Mouse (Mus musculus) liver, embryonic 11.5 days (tissue): ENCODE results near the gene Olfr524. TPM values are rescaled to one million over a fixed set of nuclear protein-coding genes. Genes with fewer than 3 reads are reported as not detected.

Source experiments
- ATAC-seq: fragments of 200-750 bp; cut with Nextera tagmentation; replicated peaks from 2 replicates; pipeline ENCODE4 v1.8.0; 2017; ENCODE audit warnings: moderate number of reproducible peaks, mild to moderate bottlenecking, moderate TSS enrichment, moderate library complexity; ENCODE audit not compliant: low FRiP score
- DNase-seq: peaks from one replicate; pipeline ENCODE4 v3.0.0-alpha.2; 2017; ENCODE audit warnings: low spot score
- H3K27ac ChIP-seq: fragments of 300-500 bp; sonication (generic); 2 replicates; pipeline ENCODE4 v1.5.1; 2014; ENCODE audit warnings: mild to moderate bottlenecking, low read depth, low read length, control low read depth
- H3K27me3 ChIP-seq: fragments of 300-500 bp; sonication (generic); replicated peaks from 2 replicates; pipeline ENCODE4 v1.6.1; 2014; ENCODE audit warnings: low read length, mixed read lengths; ENCODE audit not compliant: control insufficient read depth, insufficient read depth
- H3K36me3 ChIP-seq: fragments of 300-500 bp; sonication (generic); 2 replicates; pipeline ENCODE4 v1.6.1; 2014; ENCODE audit warnings: mild to moderate bottlenecking, low read length, moderate library complexity, mixed read lengths; ENCODE audit not compliant: control insufficient read depth, insufficient read depth
- H3K4me1 ChIP-seq: fragments of 300-500 bp; sonication (generic); replicated peaks from 2 replicates; pipeline ENCODE4 v1.6.1; 2014; ENCODE audit warnings: low read length, mixed read lengths; ENCODE audit not compliant: control insufficient read depth, insufficient read depth
- H3K4me2 ChIP-seq: fragments of 300-500 bp; sonication (generic); 2 replicates; pipeline ENCODE4 v1.6.1; 2014; ENCODE audit warnings: mild to moderate bottlenecking, control low read depth, moderate library complexity
- H3K4me3 ChIP-seq: fragments of 300-500 bp; sonication (generic); 2 replicates; pipeline ENCODE4 v1.5.1; 2014; ENCODE audit warnings: low read depth, low read length, control low read depth
- H3K9ac ChIP-seq: fragments of 300-500 bp; sonication (generic); 2 replicates; pipeline ENCODE4 v1.6.1; 2014; ENCODE audit warnings: low read depth, low read length, control low read depth
- H3K9me3 ChIP-seq: fragments of 300-500 bp; sonication (generic); 2 replicates; pipeline ENCODE4 v1.6.1; 2016; ENCODE audit warnings: low read length, inconsistent platforms, mixed read lengths; ENCODE audit not compliant: control insufficient read depth
- WGBS: fragments of 180-500 bp; shearing (Covaris S2); extraction: QIAGEN DNeasy Blood & Tissue Kit; methylation state at CpG from one replicate; pipeline ENCODE4 v1.1.7; 2014; 5-methylcytosine and 5-hydroxymethylcytosine counted together
- polyA plus RNA-seq: library from polyadenylated mRNA; unstranded; fragments of >200 nt; fragmentation: Nextera tagmentation; extraction: Ambion mirVana; gene quantifications from 2 replicates; pipeline ENCODE4 v1.2.1, GENCODE M21; 2014

Gene Olfr524
- polyA plus RNA-seq, 1 experiment from 2014 or later: not detected

- DNase-seq (no peak), ATAC-seq (peak; percentile 41; the same call in 1 of the 2 replicates)
- Histone ChIP-seq H3K27me3 (no peaks in the 10 kb centered on the region), H3K9ac (no peak within 1 kb of the TSS), H3K27ac (no peak within 1 kb of the TSS), H3K4me1 (no peaks in the 10 kb centered on the region), H3K4me2 (no peak within 1 kb of the TSS), H3K4me3 (no peak within 1 kb of the TSS), H3K9me3 (no peaks in the 10 kb centered on the region), H3K36me3 (no peaks in the 10 kb centered on the region)
- WGBS: 79% methylated on average over 2 of the region's 2 CpGs
Observed at GRCm38 (mm10) chr7:140217967-140218366, 12.2 kb upstream of the Olfr524 start, which contains the start of gene Cd163l1. Cd163l1 (plus strand) TSS chr7:140218267.

GRCm38 (mm10) chr7:140213841-140214240, 8.1 kb upstream of the Olfr524 start:
- H3K27ac ChIP-seq: no peak overlapping the region
- no peak overlapping the region for H3K9ac ChIP-seq
- ATAC-seq (no peak), DNase-seq (no peak)
- no peaks in the 10 kb centered on the region for H3K36me3 ChIP-seq
- H3K4me3 ChIP-seq: no peak overlapping the region
- no peaks in the 10 kb centered on the region for H3K9me3 ChIP-seq
- H3K4me1 ChIP-seq: no peaks in the 10 kb centered on the region
- H3K4me2 ChIP-seq: no peak overlapping the region
- 79% methylated on average over 5 of the region's 5 CpGs for WGBS
- no peaks in the 10 kb centered on the region for H3K27me3 ChIP-seq

GRCm38 (mm10) chr7:140208677-140209076, 2.9 kb upstream of the Olfr524 start:
- Histone ChIP-seq H3K4me2 (no peak overlapping the region), H3K36me3 (no peaks in the 10 kb centered on the region), H3K27ac (no peak overlapping the region), H3K9ac (no peak overlapping the region), H3K4me3 (no peak overlapping the region), H3K9me3 (no peaks in the 10 kb centered on the region), H3K4me1 (no peaks in the 10 kb centered on the region; the same call in 1 of the 2 replicates), H3K27me3 (no peaks in the 10 kb centered on the region)
- no peak for DNase-seq
- 76% methylated on average over 3 of the region's 3 CpGs for WGBS
- no peak for ATAC-seq

DNA sequence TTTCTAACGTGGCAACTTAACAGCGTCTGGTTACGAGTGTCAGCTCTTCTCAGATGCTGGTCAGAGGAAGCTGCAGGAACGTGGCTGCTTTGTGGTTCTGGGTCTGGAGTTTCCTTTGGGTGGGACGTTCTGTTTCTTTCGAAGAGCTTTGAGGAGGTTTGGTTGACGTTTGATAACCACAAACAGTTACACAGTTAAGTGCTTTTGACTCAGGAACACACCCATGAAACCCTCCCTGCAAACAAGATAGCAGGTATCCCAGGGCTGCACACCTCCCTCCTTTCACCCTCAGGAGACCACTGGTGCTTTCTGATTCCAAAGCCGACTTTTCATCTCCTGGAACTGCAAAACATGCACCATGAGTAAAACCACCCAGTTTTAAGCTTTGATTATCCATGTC, 2.4 kb upstream of the Olfr524 start:
- 34% methylated on average over 8 of the region's 8 CpGs for WGBS
- peak; percentile 80 for ATAC-seq

GRCm38 (mm10) chr7:140206904-140207303, 1.1 kb upstream of the Olfr524 start:
- Histone ChIP-seq H3K27me3 (no peaks in the 10 kb centered on the region), H3K36me3 (no peaks in the 10 kb centered on the region), H3K4me2 (no peak overlapping the region), H3K27ac (no peak overlapping the region), H3K4me3 (no peak overlapping the region), H3K9me3 (no peaks in the 10 kb centered on the region), H3K4me1 (no peaks in the 10 kb centered on the region; the same call in 1 of the 2 replicates), H3K9ac (no peak overlapping the region)
- WGBS: 55% methylated on average over 3 of the region's 3 CpGs
- DNase-seq (no peak), ATAC-seq (peak; percentile 22)

More for the DNA sequence above, 2.4 kb upstream of the Olfr524 start:
- Histone ChIP-seq H3K4me3 (no peak overlapping the region), H3K9me3 (no peaks in the 10 kb centered on the region), H3K27ac (no peak overlapping the region), H3K27me3 (no peaks in the 10 kb centered on the region), H3K36me3 (no peaks in the 10 kb centered on the region), H3K9ac (no peak overlapping the region), H3K4me2 (no peak overlapping the region), H3K4me1 (no peaks in the 10 kb centered on the region; the same call in 1 of the 2 replicates)
- DNase-seq: no peak

DNA sequence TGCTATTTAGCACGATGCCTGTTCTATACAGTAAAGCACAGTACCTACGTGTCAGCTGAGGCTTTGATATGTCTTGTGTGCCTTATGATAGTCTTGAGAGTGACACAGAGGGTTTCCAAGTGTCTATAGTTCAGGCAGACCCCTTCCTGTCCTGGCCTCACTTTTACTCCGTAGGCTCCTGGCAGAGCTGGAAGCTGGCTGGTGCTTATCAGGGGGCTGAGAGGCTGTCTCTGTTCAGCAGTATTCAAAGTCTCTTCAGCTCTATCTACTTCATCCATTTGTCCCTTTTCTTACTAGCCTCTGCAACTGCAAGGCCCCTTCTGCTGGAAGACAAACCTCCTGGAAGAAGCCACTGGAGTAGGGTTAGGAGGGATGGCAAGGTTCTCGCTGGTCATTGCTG, 4.7 kb downstream of the Olfr524 start:
- no peaks in the 10 kb centered on the region for H3K27me3 ChIP-seq
- no peak for DNase-seq
- H3K9me3 ChIP-seq: no peaks in the 10 kb centered on the region
- no peaks in the 10 kb centered on the region for H3K4me1 ChIP-seq
- H3K9ac ChIP-seq: no peak overlapping the region
- no peaks in the 10 kb centered on the region for H3K36me3 ChIP-seq
- no peak overlapping the region for H3K4me2 ChIP-seq
- no peak overlapping the region for H3K27ac ChIP-seq
- H3K4me3 ChIP-seq: no peak overlapping the region
- 70% methylated on average over 4 of the region's 4 CpGs for WGBS
- ATAC-seq: peak; percentile 54; the same call in 1 of the 2 replicates

- Histone ChIP-seq H3K4me3 (no peak overlapping the region), H3K9ac (no peak overlapping the region), H3K36me3 (no peaks in the 10 kb centered on the region), H3K4me1 (no peaks in the 10 kb centered on the region), H3K9me3 (no peaks in the 10 kb centered on the region), H3K27ac (no peak overlapping the region), H3K4me2 (no peak overlapping the region), H3K27me3 (no peaks in the 10 kb centered on the region)
- WGBS: 75% methylated on average over 8 of the region's 8 CpGs
- ATAC-seq (no peak), DNase-seq (no peak)
Observed at GRCm38 (mm10) chr7:140196002-140196401, 9.8 kb downstream of the Olfr524 start.

- Histone ChIP-seq H3K27ac (no peak overlapping the region), H3K27me3 (no peaks in the 10 kb centered on the region), H3K4me1 (no peaks in the 10 kb centered on the region), H3K9me3 (no peaks in the 10 kb centered on the region), H3K36me3 (no peaks in the 10 kb centered on the region), H3K9ac (no peak overlapping the region), H3K4me3 (no peak overlapping the region), H3K4me2 (no peak overlapping the region)
- ATAC-seq: no peak
- 85% methylated on average over 4 of the region's 4 CpGs for WGBS
- DNase-seq: no peak
Observed at GRCm38 (mm10) chr7:140194031-140194430, 11.7 kb downstream of the Olfr524 start.

- WGBS: 75% methylated on average over 2 of the region's 2 CpGs
- H3K4me1 ChIP-seq: no peaks in the 10 kb centered on the region
- no peak overlapping the region for H3K4me3 ChIP-seq
- no peaks in the 10 kb centered on the region for H3K27me3 ChIP-seq
- DNase-seq (no peak), ATAC-seq (no peak)
- no peak overlapping the region for H3K27ac ChIP-seq
- no peak overlapping the region for H3K9ac ChIP-seq
- no peaks in the 10 kb centered on the region for H3K36me3 ChIP-seq
- no peak overlapping the region for H3K4me2 ChIP-seq
- H3K9me3 ChIP-seq: no peaks in the 10 kb centered on the region
Observed at GRCm38 (mm10) chr7:140192851-140193250, 12.9 kb downstream of the Olfr524 start.
